Mouse (Mus musculus) stomach, embryonic 14.5 days (tissue): ENCODE measurements at regions not wholly inside any gene's neighbourhood (a gene's known extent, or its start where the extent isn't known, plus 50 kb on each side); places are given as distances from the start of the nearest gene placed in this dataset.

Source experiments
- ATAC-seq: fragments of 200-750 bp; cut with Nextera tagmentation; 2 replicates; pipeline ENCODE4 v1.8.0; 2017; ENCODE audit warnings: low read depth, moderate TSS enrichment; ENCODE audit not compliant: insufficient number of reproducible peaks, insufficient read depth, low FRiP score
- H3K27ac ChIP-seq: fragments of 300-500 bp; sonication (generic); 2 replicates; pipeline ENCODE4 v1.5.1; 2014; ENCODE audit warnings: mild to moderate bottlenecking, low read length, moderate library complexity, mixed read lengths
- H3K27me3 ChIP-seq: fragments of 300-500 bp; sonication (generic); 2 replicates; pipeline ENCODE4 v1.6.1; 2014; ENCODE audit warnings: low read length, control low read depth, mixed read lengths; ENCODE audit not compliant: control insufficient read depth, insufficient read depth
- H3K36me3 ChIP-seq: fragments of 300-500 bp; sonication (generic); 2 replicates; pipeline ENCODE4 v1.6.1; 2014; ENCODE audit warnings: mild to moderate bottlenecking, control low read depth, low read length, moderate library complexity, mixed read lengths; ENCODE audit not compliant: control insufficient read depth, insufficient read depth
- H3K4me1 ChIP-seq: fragments of 300-500 bp; sonication (generic); 2 replicates; pipeline ENCODE4 v1.6.1; 2014; ENCODE audit warnings: low read length, control low read depth, mixed read lengths; ENCODE audit not compliant: control insufficient read depth, insufficient read depth
- H3K4me2 ChIP-seq: fragments of 300-500 bp; sonication (generic); replicated peaks from 2 replicates; pipeline ENCODE4 v1.6.1; 2014; ENCODE audit warnings: low read depth, low read length, control low read depth
- H3K4me3 ChIP-seq: fragments of 300-500 bp; sonication (generic); 2 replicates; pipeline ENCODE4 v1.5.1; 2014; ENCODE audit warnings: low read depth, low read length, control low read depth
- H3K9ac ChIP-seq: fragments of 300-500 bp; sonication (generic); replicated peaks from 2 replicates; pipeline ENCODE4 v1.6.1; 2014; ENCODE audit warnings: low read depth, mild to moderate bottlenecking, control low read depth, low read length, moderate library complexity, mixed read lengths
- H3K9me3 ChIP-seq: fragments of 300-500 bp; sonication (generic); 2 replicates; pipeline ENCODE4 v1.6.1; 2016; ENCODE audit warnings: low read depth, low read length, control low read depth; ENCODE audit not compliant: control insufficient read depth
- WGBS: fragments of 180-500 bp; shearing (Covaris S2); extraction: QIAGEN DNeasy Blood & Tissue Kit; methylation state at CpG from one replicate; pipeline ENCODE4 v1.1.7; 2014; 5-methylcytosine and 5-hydroxymethylcytosine counted together

DNA sequence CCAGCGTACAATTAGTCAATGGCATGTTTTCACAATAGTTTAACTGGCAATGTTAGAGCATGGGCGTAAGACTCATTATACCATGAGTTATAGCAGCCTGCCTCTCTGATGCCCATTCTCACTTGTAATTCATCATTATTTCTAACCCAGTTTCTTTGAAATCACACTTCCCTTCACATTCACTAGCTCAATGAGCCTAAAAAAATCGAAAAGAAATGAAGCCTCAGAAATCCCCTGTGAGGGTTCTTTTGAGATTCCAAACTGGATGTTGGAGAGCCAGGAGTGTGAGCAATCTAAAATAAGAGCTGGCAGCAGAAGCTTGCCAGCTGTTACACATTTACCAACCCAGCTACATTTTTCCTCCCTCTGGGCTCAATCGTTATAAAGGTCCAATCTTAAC lies 93.9 kb upstream of the Cav2 start:
- Histone ChIP-seq H3K36me3 (no peaks in the 10 kb centered on the region), H3K27me3 (no peaks in the 10 kb centered on the region), H3K4me1 (no peaks in the 10 kb centered on the region), H3K9ac (no peak overlapping the region), H3K27ac (no peak overlapping the region), H3K4me3 (no peak overlapping the region), H3K4me2 (no peak overlapping the region), H3K9me3 (no peaks in the 10 kb centered on the region)
- 71% methylated on average over 4 of the region's 4 CpGs for WGBS
- ATAC-seq, result no peak

DNA sequence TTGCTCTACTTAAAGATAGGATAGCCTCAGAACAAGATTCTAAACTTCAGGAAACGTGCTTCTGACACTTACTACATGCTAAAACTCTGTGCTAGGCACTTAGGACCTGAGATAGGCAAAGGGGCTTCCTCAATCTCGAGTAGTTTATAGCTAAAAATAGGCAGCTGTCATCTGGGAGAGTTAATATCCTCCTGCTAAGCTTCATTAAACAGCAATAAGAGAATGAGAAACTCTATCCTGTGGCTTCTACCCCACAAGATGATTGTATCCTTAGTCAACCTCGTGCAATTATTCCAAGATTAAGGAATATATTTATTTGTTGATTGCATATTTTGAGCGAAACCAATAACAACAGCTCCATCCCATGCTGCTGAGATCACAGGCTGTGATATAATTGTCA lies 85.4 kb upstream of the Cav2 start:
- no peak overlapping the region for H3K27ac ChIP-seq
- no peaks in the 10 kb centered on the region for H3K9me3 ChIP-seq
- no peak overlapping the region for H3K9ac ChIP-seq
- no peak overlapping the region for H3K4me3 ChIP-seq
- WGBS, result 65% methylated on average over 4 of the region's 4 CpGs
- no peak for ATAC-seq
- H3K4me1 ChIP-seq, result no peaks in the 10 kb centered on the region
- H3K27me3 ChIP-seq, result no peaks in the 10 kb centered on the region
- H3K4me2 ChIP-seq, result no peak overlapping the region
- H3K36me3 ChIP-seq, result no peaks in the 10 kb centered on the region

DNA sequence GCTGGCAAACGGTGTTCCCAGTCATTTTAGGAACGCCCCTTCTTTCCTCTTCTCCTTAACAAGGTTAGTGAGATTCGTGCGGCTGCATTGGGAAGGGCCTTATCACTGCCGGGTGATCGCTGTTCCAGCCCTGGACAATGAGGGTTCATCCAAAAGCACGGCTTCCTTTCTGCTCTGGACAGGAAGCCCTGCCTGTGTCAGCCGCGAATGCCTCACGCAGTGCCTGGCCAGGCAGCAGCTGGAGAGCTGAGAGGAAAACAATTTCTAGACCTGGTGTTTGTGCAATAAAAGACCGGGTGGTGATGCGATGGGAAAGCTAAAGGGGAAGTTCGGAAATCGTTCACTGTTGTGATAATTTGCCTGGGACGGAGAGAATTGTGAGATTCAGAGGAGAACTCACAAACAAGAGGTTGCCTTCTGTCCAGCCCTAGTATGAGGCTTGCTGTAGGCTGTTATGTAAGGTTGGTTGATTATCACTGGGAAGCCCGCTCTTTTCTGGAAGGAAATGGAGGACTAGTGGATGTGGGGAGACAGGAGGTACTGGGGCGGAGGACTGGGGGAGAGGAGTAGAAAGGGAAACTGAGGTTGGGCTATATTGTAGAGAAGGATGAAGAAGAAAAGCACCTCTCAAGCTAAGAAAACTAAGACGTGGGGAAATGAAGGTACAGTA lies 83.1 kb upstream of the Cav2 start:
- WGBS, result 65% methylated on average over 18 of the region's 18 CpGs
- Histone ChIP-seq H3K27me3 (no peaks in the 10 kb centered on the region), H3K9me3 (no peaks in the 10 kb centered on the region), H3K9ac (no peak overlapping the region), H3K4me1 (no peaks in the 10 kb centered on the region), H3K4me2 (no peak overlapping the region), H3K36me3 (no peaks in the 10 kb centered on the region), H3K27ac (peak overlapping the region; percentile 52; the same call in 1 of the 2 replicates), H3K4me3 (no peak overlapping the region)
- ATAC-seq, result no peak

DNA sequence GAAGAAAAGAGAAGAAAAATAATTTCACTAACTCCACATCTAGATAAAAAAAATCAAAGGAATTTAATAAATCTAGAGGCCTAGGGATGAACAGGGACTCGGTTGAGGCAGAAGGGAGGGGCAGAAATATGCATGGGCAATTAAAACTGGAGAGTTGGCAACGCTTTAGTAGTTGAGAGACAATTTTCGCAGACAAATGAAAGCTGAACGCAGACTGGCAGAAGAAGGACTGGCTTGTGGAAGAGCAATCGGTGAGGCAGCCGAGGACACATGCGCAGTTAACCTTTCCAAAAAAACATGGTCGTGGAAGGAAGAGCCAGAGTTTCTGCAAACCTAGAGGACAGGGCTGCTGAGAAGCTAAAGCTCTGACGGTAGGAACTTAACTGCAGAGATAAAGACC lies 82.1 kb upstream of the Cav2 start:
- no peak overlapping the region for H3K4me3 ChIP-seq

DNA sequence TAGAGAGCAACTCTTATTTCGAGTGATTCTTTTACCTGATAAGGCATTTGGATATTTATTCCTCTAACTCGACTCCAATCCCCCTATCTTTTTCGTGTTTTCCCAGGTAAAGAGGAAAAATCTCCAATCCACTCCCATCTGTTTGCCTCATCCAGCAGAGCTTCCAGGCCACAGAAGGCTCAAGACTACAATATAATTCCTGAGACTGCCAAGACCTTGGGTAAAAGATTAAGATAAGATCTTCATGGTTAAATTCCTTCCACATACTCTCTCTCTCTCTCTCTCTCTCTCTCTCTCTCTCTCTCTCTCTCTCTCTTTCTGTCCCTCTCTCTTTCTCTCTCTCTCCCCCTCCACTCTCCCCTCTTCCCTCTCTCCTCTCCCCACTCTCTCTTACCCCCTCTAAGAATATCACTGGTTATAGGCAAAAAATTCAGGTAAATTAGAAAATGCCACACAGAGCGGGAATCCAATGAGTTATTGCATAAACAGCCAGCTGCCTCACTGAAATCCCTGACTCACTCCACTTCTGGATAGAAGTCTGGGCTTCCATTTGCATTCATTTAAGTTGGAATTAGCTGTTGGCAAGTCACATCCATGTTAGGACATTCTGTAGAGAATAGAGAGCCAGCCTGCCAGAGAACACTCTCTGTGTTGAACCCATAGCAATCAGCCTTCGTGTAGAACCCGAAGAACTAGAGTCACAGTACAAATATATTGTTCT lies 78.9 kb upstream of the Cav2 start:
- Histone ChIP-seq H3K4me2 (no peak overlapping the region), H3K9me3 (no peaks in the 10 kb centered on the region), H3K27ac (no peak overlapping the region), H3K4me3 (no peak overlapping the region), H3K27me3 (no peaks in the 10 kb centered on the region), H3K4me1 (no peaks in the 10 kb centered on the region), H3K36me3 (no peaks in the 10 kb centered on the region), H3K9ac (no peak overlapping the region)
- ATAC-seq, result no peak
- 60% methylated on average over 6 of the region's 6 CpGs for WGBS

More for the DNA sequence above, 82.1 kb upstream of the Cav2 start:
- Histone ChIP-seq H3K4me2 (no peak overlapping the region), H3K36me3 (no peaks in the 10 kb centered on the region), H3K27me3 (no peaks in the 10 kb centered on the region), H3K27ac (peak overlapping the region; percentile 23; the same call in 1 of the 2 replicates), H3K9ac (no peak overlapping the region), H3K4me1 (no peaks in the 10 kb centered on the region), H3K9me3 (no peaks in the 10 kb centered on the region)
- WGBS, result 55% methylated on average over 9 of the region's 9 CpGs
- no peak for ATAC-seq

DNA sequence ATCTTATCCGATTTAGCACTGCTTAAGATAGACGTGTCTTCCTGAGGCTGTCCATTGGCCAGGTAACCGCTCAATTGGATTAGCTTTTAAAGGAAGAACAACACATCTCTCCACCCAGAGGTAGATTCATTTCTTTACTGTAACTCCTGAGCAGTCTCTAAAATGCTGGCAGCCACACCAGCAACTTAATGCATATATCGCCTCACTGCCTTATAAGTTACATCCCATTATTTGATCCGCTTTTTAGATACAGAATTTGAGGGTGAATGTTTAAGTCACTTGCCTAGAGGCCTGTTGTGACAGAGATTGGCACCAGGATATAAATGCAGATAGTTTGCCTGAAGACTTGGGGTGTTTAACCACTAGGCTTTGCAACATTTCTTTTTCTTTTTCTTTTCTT lies 77.7 kb upstream of the Cav2 start:
- ATAC-seq, result no peak
- Histone ChIP-seq H3K9ac (no peak overlapping the region), H3K27ac (no peak overlapping the region), H3K4me2 (no peak overlapping the region), H3K4me3 (no peak overlapping the region), H3K9me3 (no peaks in the 10 kb centered on the region), H3K4me1 (no peaks in the 10 kb centered on the region), H3K27me3 (no peaks in the 10 kb centered on the region), H3K36me3 (no peaks in the 10 kb centered on the region)
- 95% methylated on average over 5 of the region's 5 CpGs for WGBS

DNA sequence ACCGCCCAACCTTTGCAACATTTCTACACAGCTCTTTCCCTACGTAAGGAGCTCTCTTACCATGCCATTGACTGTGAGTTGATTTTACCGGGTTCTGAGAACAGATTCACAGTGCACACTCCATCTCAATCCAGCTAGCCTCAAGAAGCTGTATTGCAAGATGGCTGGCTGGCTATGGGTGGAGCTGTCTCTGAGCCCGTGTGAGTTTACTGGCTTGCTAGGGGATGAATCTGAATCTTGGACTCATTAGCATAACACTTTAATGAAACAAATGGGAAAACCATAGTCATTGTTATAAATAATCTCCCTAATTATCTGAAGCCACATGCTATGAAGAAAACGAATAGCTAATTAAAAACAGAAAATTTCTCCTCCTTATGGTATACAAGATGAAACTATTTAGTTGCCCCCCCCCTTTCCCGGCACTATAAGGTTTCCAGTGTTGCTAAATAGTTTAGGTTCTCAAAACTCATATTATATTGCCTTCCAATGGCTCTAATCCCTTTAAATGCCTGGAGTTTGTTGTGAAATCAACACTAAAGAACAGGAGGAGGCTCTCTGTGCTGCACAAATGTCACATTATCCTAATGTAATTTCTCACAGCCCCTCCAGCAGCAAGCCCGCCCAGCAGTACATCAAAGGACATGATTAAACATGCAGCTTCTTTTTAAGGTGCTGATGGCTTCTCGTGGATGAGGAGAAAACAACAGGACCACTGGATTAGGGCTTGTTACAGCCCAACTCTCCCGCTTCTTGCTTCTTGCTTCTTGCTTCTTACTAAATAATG lies 76.9 kb upstream of the Cav2 start:
- H3K36me3 ChIP-seq, result no peaks in the 10 kb centered on the region
- no peak overlapping the region for H3K9ac ChIP-seq
- no peaks in the 10 kb centered on the region for H3K4me1 ChIP-seq
- H3K27me3 ChIP-seq, result no peaks in the 10 kb centered on the region
- no peak overlapping the region for H3K27ac ChIP-seq
- 81% methylated on average over 9 of the region's 9 CpGs for WGBS
- no peak for ATAC-seq
- H3K9me3 ChIP-seq, result no peaks in the 10 kb centered on the region
- no peak overlapping the region for H3K4me3 ChIP-seq
- H3K4me2 ChIP-seq, result no peak overlapping the region

DNA sequence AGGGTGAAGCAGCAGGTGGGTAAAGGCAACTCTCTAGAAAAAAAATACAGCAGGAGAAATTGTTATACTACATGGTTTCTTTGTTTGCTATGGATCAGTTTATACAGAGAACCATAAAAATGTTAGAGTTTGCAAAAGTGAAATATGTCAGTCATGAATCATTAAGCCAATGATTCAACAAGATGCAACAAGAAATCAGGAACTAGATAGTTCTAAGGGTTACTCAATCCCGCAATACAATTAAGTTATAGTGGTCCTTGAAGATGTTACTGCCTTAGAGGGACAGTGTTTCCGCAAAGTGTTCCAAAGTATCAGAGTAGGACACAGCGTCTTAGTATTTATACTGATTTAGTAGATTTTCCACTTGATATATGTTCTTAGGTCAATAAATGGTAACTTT lies 74.1 kb upstream of the Cav2 start:
- H3K27me3 ChIP-seq, result no peaks in the 10 kb centered on the region
- ATAC-seq, result no peak
- no peaks in the 10 kb centered on the region for H3K36me3 ChIP-seq
- no peak overlapping the region for H3K9ac ChIP-seq
- H3K27ac ChIP-seq, result no peak overlapping the region
- H3K4me3 ChIP-seq, result no peak overlapping the region
- no peaks in the 10 kb centered on the region for H3K4me1 ChIP-seq
- WGBS, result 96% methylated on average over 3 of the region's 3 CpGs
- no peak overlapping the region for H3K4me2 ChIP-seq
- no peaks in the 10 kb centered on the region for H3K9me3 ChIP-seq
